Mouse (Mus musculus) embryonic facial prominence, embryonic 13.5 days (tissue): ENCODE measurements around the gene Zfp607b. TPM values are rescaled to one million over a fixed set of nuclear protein-coding genes. Genes with fewer than 3 reads are reported as not detected.
A peak's percentile ranks its signal among the peaks of the same experiment; 100 is the strongest.

Source experiments
- ATAC-seq: fragments of 200-750 bp; cut with Nextera tagmentation; 2 replicates; pipeline ENCODE4 v1.8.0; 2017; ENCODE audit warnings: low read depth; ENCODE audit not compliant: insufficient number of reproducible peaks, insufficient read depth, low FRiP score, low TSS enrichment
- H3K27ac ChIP-seq: fragments of 300-500 bp; sonication (generic); 2 replicates; pipeline ENCODE4 v1.5.1; 2015; ENCODE audit warnings: moderate library complexity, mild to moderate bottlenecking, inconsistent platforms
- H3K27me3 ChIP-seq: fragments of 300-500 bp; sonication (generic); 2 replicates; pipeline ENCODE4 v1.6.1; 2015; ENCODE audit warnings: mild to moderate bottlenecking, inconsistent platforms
- H3K36me3 ChIP-seq: fragments of 300-500 bp; sonication (generic); 2 replicates; pipeline ENCODE4 v1.6.1; 2015; ENCODE audit warnings: mild to moderate bottlenecking, inconsistent platforms
- H3K4me1 ChIP-seq: fragments of 300-500 bp; sonication (generic); 2 replicates; pipeline ENCODE4 v1.6.1; 2015; ENCODE audit warnings: inconsistent platforms
- H3K4me2 ChIP-seq: fragments of 300-500 bp; sonication (generic); 2 replicates; pipeline ENCODE4 v1.6.1; 2015; ENCODE audit warnings: moderate library complexity, mild to moderate bottlenecking, inconsistent platforms
- H3K4me3 ChIP-seq: fragments of 300-500 bp; sonication (generic); 2 replicates; pipeline ENCODE4 v1.5.1; 2015; ENCODE audit warnings: mild to moderate bottlenecking, inconsistent platforms
- H3K9ac ChIP-seq: fragments of 300-500 bp; sonication (generic); 2 replicates; pipeline ENCODE4 v1.6.1; 2015; ENCODE audit warnings: mild to moderate bottlenecking, inconsistent platforms
- H3K9me3 ChIP-seq: fragments of 300-500 bp; sonication (generic); 2 replicates; pipeline ENCODE4 v1.6.1; 2016; ENCODE audit warnings: inconsistent platforms
- WGBS: fragments of 180-500 bp; shearing (Covaris S2); methylation state at CpG from one replicate; pipeline ENCODE4 v1.1.7; 2015; ENCODE audit warnings: mixed read lengths; 5-methylcytosine and 5-hydroxymethylcytosine counted together
- polyA plus RNA-seq: library from polyadenylated mRNA; unstranded; fragments of >200 nt; fragmentation: Nextera tagmentation; extraction: Ambion mirVana; gene quantifications from 2 replicates; pipeline ENCODE4 v1.2.1, GENCODE M21; 2015

Zfp607b gene
- polyA plus RNA-seq, 1 experiment from 2014 or later: 5.3 TPM

DNA sequence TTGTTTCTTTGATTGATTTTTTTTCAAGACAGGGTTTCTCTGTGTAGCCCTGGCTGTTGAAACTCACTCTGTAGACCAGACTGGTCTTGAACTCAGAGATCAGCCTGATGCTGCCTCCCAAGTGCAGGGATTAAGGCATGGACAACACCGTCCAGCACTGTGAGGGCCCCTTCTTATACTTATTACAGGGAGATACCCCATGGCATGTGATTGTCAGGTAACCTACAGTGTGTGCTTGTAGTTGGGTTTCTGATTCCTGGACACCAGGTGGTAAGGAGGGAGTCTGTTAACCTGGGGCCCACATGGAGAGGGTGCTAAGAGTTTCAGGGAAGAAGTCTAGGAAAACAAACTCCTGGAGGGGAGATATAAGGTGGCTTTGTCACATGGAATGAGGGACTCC lies 2.1 kb upstream of the Zfp607b start:
- Histone ChIP-seq H3K36me3 (no peaks in the 10 kb centered on the region), H3K4me2 (no peak overlapping the region), H3K9ac (no peak overlapping the region), H3K27me3 (no peaks in the 10 kb centered on the region), H3K27ac (no peak overlapping the region), H3K4me1 (peaks cover 21% of the 10 kb centered on the region), H3K9me3 (no peaks in the 10 kb centered on the region), H3K4me3 (no peak overlapping the region)
- WGBS: 90% methylated on average over 1 of the region's 1 CpGs
- no peak for ATAC-seq

DNA sequence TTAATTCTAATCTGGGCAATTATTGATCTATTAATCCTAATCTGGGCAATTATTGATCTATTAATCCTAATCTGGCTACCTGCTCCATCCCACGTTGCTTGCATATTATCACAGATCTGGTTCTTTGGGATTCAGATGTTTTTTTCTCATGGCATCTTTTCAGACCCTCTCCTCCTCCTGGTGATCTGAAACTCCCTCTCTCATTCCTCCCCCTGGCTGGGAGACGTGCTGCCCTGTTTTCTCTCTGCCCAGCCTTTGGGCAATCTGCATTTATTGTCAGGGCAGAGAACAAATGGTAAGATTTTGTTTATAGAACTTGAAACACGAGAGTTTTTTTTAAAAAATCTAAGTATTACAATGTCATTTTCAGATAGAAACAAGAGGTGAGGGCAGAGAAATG lies 1.3 kb upstream of the Zfp607b start:
- ATAC-seq: no peak
- Histone ChIP-seq H3K9me3 (no peaks in the 10 kb centered on the region), H3K27ac (no peak overlapping the region), H3K4me2 (peak overlapping the region; percentile 67), H3K4me1 (peaks cover 21% of the 10 kb centered on the region), H3K36me3 (no peaks in the 10 kb centered on the region), H3K4me3 (peak overlapping the region; percentile 49; the same call in 1 of the 2 replicates), H3K27me3 (no peaks in the 10 kb centered on the region), H3K9ac (0 out of 2 replicates have a peak overlapping the region, but pooled peaks have one; percentile 79)
- WGBS: 68% methylated on average over 3 of the region's 3 CpGs

- Histone ChIP-seq H3K27ac (peak overlapping the region; percentile 77), H3K4me3 (peak overlapping the region; percentile 49), H3K9ac (peak overlapping the region; percentile 79), H3K4me2 (peak overlapping the region; percentile 67), H3K4me1 (peaks cover 21% of the 10 kb centered on the region), H3K36me3 (no peaks in the 10 kb centered on the region), H3K27me3 (no peaks in the 10 kb centered on the region), H3K9me3 (no peaks in the 10 kb centered on the region)
- ATAC-seq: no peak
- 31% methylated on average over 14 of the region's 14 CpGs for WGBS
Measured at GRCm38 (mm10) chr7:27688246-27688788, 823 bp upstream of the Zfp607b start.

DNA sequence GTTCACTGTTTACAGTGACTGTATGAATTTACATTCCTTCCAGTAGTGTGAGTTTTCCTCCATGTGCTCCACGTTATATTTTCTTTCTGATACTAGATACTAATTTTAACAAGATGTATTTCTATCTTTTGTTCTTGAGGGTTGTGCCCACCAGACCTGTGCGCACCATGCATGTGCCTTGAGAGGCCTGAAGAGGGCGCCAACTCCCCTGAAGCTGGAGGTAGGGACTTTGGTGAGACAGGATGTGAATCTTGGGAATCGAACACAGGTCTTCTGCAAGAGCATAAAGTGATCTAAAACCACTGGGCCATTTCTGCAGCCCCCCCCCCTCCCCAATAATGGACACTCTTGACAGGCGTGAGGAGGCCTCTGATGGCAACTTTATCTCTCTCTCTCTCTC lies 1.9 kb downstream of the Zfp607b start:
- Histone ChIP-seq H3K27me3 (no peaks in the 10 kb centered on the region), H3K9ac (no peak overlapping the region), H3K4me1 (peaks cover 15% of the 10 kb centered on the region), H3K9me3 (no peaks in the 10 kb centered on the region), H3K27ac (no peak overlapping the region), H3K36me3 (no peaks in the 10 kb centered on the region), H3K4me3 (no peak overlapping the region), H3K4me2 (no peak overlapping the region)
- 44% methylated on average over 5 of the region's 5 CpGs for WGBS
- ATAC-seq: no peak

DNA sequence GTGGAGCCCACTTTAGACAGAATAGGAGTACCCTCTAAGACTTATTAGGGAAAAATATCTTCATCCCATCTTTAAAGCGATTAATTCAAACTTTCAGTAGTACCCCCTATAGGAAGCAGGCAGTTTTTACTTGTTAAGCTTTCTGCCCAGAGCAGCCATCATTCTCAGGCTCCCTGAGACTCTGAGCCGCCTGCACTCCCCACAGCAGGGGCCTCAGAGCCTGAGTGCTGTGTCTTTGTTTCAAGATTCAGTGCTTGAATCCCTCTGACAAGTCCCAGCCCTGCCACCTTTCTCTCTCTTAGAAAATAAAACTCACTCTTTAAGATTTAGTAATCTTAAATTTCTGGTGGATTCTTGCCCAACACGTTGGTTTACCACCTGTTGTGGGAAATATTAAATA lies 7.6 kb downstream of the Zfp607b start:
- no peak overlapping the region for H3K27ac ChIP-seq
- no peaks in the 10 kb centered on the region for H3K4me1 ChIP-seq
- H3K4me3 ChIP-seq: no peak overlapping the region
- no peaks in the 10 kb centered on the region for H3K9me3 ChIP-seq
- 35% methylated on average over 3 of the region's 3 CpGs for WGBS
- no peaks in the 10 kb centered on the region for H3K36me3 ChIP-seq
- H3K4me2 ChIP-seq: no peak overlapping the region
- no peaks in the 10 kb centered on the region for H3K27me3 ChIP-seq
- no peak overlapping the region for H3K9ac ChIP-seq
- no peak for ATAC-seq

GRCm38 (mm10) chr7:27710402-27710801 lies 21.3 kb downstream of the Zfp607b start:
- H3K4me2 ChIP-seq: no peak overlapping the region
- no peak for ATAC-seq
- H3K9me3 ChIP-seq: 0 out of 2 replicates have a peak, but pooled peaks cover 8% of the 10 kb centered on the region
- no peaks in the 10 kb centered on the region for H3K4me1 ChIP-seq
- H3K9ac ChIP-seq: no peak overlapping the region
- no peaks in the 10 kb centered on the region for H3K36me3 ChIP-seq
- 81% methylated on average over 7 of the region's 7 CpGs for WGBS
- H3K4me3 ChIP-seq: no peak overlapping the region
- no peaks in the 10 kb centered on the region for H3K27me3 ChIP-seq
- H3K27ac ChIP-seq: no peak overlapping the region

DNA sequence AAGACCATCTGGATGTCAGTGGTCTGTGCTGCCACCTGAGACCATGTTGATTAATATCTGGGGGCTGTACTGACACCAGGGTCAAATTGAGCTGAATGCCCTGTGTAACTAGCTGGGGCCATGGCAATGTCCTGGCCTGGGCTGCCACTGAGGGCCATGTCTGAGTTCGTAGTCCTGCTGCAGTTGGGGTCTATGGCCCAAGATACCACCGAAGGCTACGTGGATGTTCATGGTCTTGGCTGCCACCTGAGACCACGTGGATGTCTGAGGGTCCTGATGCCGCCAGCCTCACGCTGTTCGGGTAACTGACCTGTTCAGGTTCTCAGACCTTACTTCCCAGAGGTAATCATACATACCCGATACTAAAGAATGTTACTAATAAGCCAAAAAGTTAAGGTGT lies 32.8 kb downstream of the Zfp607b start:
- no peaks in the 10 kb centered on the region for H3K27me3 ChIP-seq
- no peaks in the 10 kb centered on the region for H3K4me1 ChIP-seq
- H3K9me3 ChIP-seq: no peaks in the 10 kb centered on the region
- no peak overlapping the region for H3K4me3 ChIP-seq
- no peak overlapping the region for H3K27ac ChIP-seq
- WGBS: 89% methylated on average over 8 of the region's 8 CpGs
- no peak overlapping the region for H3K9ac ChIP-seq
- H3K4me2 ChIP-seq: no peak overlapping the region
- no peaks in the 10 kb centered on the region for H3K36me3 ChIP-seq
- ATAC-seq: no peak

GRCm38 (mm10) chr7:27725566-27726538 lies 36.7 kb downstream of the Zfp607b start:
- Histone ChIP-seq H3K27me3 (no peaks in the 10 kb centered on the region), H3K36me3 (no peaks in the 10 kb centered on the region), H3K9ac (no peak overlapping the region), H3K9me3 (no peaks in the 10 kb centered on the region), H3K4me3 (no peak overlapping the region), H3K4me1 (no peaks in the 10 kb centered on the region), H3K27ac (no peak overlapping the region), H3K4me2 (0 out of 2 replicates have a peak overlapping the region, but pooled peaks have one; percentile 17)
- WGBS: 45% methylated on average over 12 of the region's 12 CpGs
- ATAC-seq: no peak

DNA sequence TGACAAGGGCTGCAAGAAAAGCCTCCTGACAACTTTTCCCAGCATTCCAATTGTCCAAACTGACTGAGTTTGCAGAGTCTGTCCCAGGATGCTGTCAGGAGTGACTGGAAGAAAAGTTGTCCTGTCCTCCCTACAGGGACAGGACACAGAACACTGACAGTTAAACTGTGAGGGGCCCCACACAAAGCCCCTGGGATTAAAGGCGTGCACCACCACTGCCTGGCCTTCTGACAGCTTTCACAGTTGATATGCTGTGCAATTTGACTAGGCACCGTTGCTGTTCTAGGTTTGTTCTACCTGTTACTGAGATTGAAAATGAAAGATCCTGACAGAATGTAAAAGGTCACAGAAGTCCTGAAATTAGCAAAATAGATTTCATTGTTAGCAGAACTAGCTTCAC lies 38.3 kb downstream of the Zfp607b start:
- 38% methylated on average over 2 of the region's 2 CpGs for WGBS

GRCm38 (mm10) chr7:27731281-27731883 lies 42.2 kb downstream of the Zfp607b start, which contains the start of gene Zfp60:
TSS of gene Zfp60 (plus strand) at chr7:27731389.
- peak within 1 kb of the TSS; percentile 89 for H3K9ac ChIP-seq
- peak within 1 kb of the TSS; percentile 75 for H3K4me2 ChIP-seq
- H3K36me3 ChIP-seq: peaks cover 3% of the 10 kb centered on the region; the same call in 1 of the 2 replicates
- peak; percentile 86 for ATAC-seq
- peaks cover 14% of the 10 kb centered on the region for H3K4me1 ChIP-seq
- H3K27ac ChIP-seq: peak within 1 kb of the TSS; percentile 96
- WGBS: under 1% methylated on average over 35 of the region's 35 CpGs
- no peaks in the 10 kb centered on the region for H3K27me3 ChIP-seq
- H3K9me3 ChIP-seq: no peaks in the 10 kb centered on the region
- H3K4me3 ChIP-seq: peak within 1 kb of the TSS; percentile 75

More for the DNA sequence above, 38.3 kb downstream of the Zfp607b start:
- Histone ChIP-seq H3K9me3 (no peaks in the 10 kb centered on the region), H3K4me3 (no peak overlapping the region), H3K4me1 (peaks cover 5% of the 10 kb centered on the region), H3K27ac (no peak overlapping the region), H3K27me3 (no peaks in the 10 kb centered on the region), H3K36me3 (no peaks in the 10 kb centered on the region), H3K9ac (no peak overlapping the region), H3K4me2 (no peak overlapping the region)
- ATAC-seq: no peak

DNA sequence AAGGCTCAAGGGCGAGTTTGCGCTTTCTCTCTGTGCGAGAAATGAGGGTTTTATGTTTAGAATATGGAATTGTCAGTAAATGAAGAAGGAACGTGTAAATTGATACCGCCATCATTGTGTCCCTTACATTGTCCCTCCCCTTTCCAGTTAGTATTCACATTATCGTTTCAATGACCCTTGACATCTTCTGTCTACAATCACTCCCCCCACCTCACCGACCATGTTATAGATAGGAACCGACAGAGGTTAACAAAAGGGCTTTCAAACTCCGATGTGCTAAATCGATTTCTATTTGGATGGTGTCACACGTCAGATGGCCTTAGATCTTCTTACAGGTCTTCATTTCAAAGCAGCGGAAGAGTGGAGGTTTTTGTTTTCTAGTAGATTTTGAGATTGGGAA lies 42.8 kb downstream of the Zfp607b start:
- peak overlapping the region; percentile 75 for H3K4me2 ChIP-seq
- 2% methylated on average over 12 of the region's 12 CpGs for WGBS
- no peak for ATAC-seq

More for the DNA sequence above, 42.8 kb downstream of the Zfp607b start:
- H3K4me1 ChIP-seq: peaks cover 14% of the 10 kb centered on the region
- peak overlapping the region; percentile 89 for H3K9ac ChIP-seq
- peak overlapping the region; percentile 96 for H3K27ac ChIP-seq
- peaks cover 3% of the 10 kb centered on the region; the same call in 1 of the 2 replicates for H3K36me3 ChIP-seq
- no peaks in the 10 kb centered on the region for H3K27me3 ChIP-seq
- H3K9me3 ChIP-seq: no peaks in the 10 kb centered on the region
- peak overlapping the region; percentile 75 for H3K4me3 ChIP-seq
